Mouse (Mus musculus) hindbrain, postnatal 0 days (tissue): Measurements from ENCODE around the gene Vmn1r183. TPM values are rescaled to one million over a fixed set of nuclear protein-coding genes. Genes with fewer than 3 reads are reported as not detected.
A peak's percentile ranks its signal among the peaks of the same experiment; 100 is the strongest.

ENCODE experiments used
- ATAC-seq: fragments of 200-750 bp; cut with Nextera tagmentation; 2 replicates; pipeline ENCODE4 v1.8.0; 2017; ENCODE audit warnings: mild to moderate bottlenecking, moderate TSS enrichment, moderate library complexity
- DNase-seq: peaks from one replicate; pipeline ENCODE4 v3.0.0-alpha.2; 2015; ENCODE audit warnings: low spot score
- H3K27ac ChIP-seq: fragments of 300-500 bp; sonication (generic); 2 replicates; pipeline ENCODE4 v1.5.1; 2014; ENCODE audit warnings: mild to moderate bottlenecking
- H3K27me3 ChIP-seq: fragments of 300-500 bp; sonication (generic); 2 replicates; pipeline ENCODE4 v1.6.1; 2014; ENCODE audit warnings: low read length, mixed read lengths; ENCODE audit not compliant: insufficient read depth
- H3K36me3 ChIP-seq: fragments of 300-500 bp; sonication (generic); 2 replicates; pipeline ENCODE4 v1.6.1; 2014; ENCODE audit warnings: low read length, mixed read lengths; ENCODE audit not compliant: insufficient read depth
- H3K4me1 ChIP-seq: fragments of 300-500 bp; sonication (generic); 2 replicates; pipeline ENCODE4 v1.6.1; 2014; ENCODE audit warnings: antibody characterized with exemption, low read length, mixed read lengths; ENCODE audit not compliant: insufficient read depth
- H3K4me2 ChIP-seq: fragments of 300-500 bp; sonication (generic); 2 replicates; pipeline ENCODE4 v1.6.1; 2014; ENCODE audit warnings: low read depth, mild to moderate bottlenecking, low read length, moderate library complexity, mixed read lengths
- H3K4me3 ChIP-seq: fragments of 300-500 bp; sonication (generic); 2 replicates; pipeline ENCODE4 v1.5.1; 2014; ENCODE audit warnings: low read length
- H3K9ac ChIP-seq: fragments of 300-500 bp; sonication (generic); replicated peaks from 2 replicates; pipeline ENCODE4 v1.6.1; 2014; ENCODE audit warnings: mild to moderate bottlenecking, low read length, moderate library complexity, mixed read lengths
- H3K9me3 ChIP-seq: fragments of 300-500 bp; sonication (generic); 2 replicates; pipeline ENCODE4 v1.6.1; 2016; ENCODE audit warnings: low read length, mixed read lengths
- CTCF ChIP-seq: IDR thresholded peaks from 2 replicates; pipeline ENCODE4 v1.5.1; 2016; ENCODE audit warnings: antibody characterized with exemption, control low read depth, low read depth
- WGBS: fragments of 180-500 bp; shearing (Covaris S2); extraction: QIAGEN DNeasy Blood & Tissue Kit; methylation state at CpG from one replicate; pipeline ENCODE4 v1.1.7; 2014; 5-methylcytosine and 5-hydroxymethylcytosine counted together
- polyA plus RNA-seq: library from polyadenylated mRNA; unstranded; fragments of >200 nt; fragmentation: Nextera tagmentation; extraction: Ambion mirVana; gene quantifications from 2 replicates; pipeline ENCODE4 v1.2.1, GENCODE M21; 2015
- total RNA-seq: library from RNA; depleted of rRNA; stranded (reverse); fragments of >200 nt; gene quantifications from 2 replicates; pipeline ENCODE4 v1.2.3, GENCODE M21; 2014; rRNA removed

Gene Vmn1r183
- total and polyA plus RNA-seq, 2 experiments from 2014 or later, result not detected

DNA sequence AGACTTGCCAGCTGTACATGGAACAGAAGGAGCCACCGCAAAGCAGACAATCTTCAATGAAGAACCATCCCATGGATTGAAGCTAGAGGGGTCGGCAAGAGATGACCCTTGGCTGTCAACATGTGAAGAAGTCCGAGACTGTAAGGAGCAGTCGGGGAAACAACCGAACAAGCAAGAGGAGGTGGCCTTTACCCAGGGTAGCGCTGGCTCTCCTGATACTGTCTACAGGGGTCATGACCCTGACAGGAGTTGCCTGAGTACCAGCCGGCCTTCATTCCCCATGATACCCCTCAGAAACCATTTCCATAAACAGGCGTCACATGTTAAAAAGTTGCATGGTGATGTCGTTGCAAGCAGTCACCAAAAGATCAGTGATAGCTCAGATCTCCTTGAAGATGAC lies 51.3 kb downstream of the Vmn1r183 start:
- no peak overlapping the region for H3K4me3 ChIP-seq
- H3K27ac ChIP-seq, result no peak overlapping the region
- no peak for TF ChIP-seq CTCF
- H3K27me3 ChIP-seq, result no peaks in the 10 kb centered on the region
- H3K9me3 ChIP-seq, result peaks cover 67% of the 10 kb centered on the region
- no peak overlapping the region for H3K9ac ChIP-seq
- H3K4me2 ChIP-seq, result no peak overlapping the region
- H3K36me3 ChIP-seq, result peaks cover 83% of the 10 kb centered on the region
- 97% methylated on average over 9 of the region's 9 CpGs for WGBS
- DNase-seq, result no peak
- no peak for ATAC-seq
- no peaks in the 10 kb centered on the region for H3K4me1 ChIP-seq

DNA sequence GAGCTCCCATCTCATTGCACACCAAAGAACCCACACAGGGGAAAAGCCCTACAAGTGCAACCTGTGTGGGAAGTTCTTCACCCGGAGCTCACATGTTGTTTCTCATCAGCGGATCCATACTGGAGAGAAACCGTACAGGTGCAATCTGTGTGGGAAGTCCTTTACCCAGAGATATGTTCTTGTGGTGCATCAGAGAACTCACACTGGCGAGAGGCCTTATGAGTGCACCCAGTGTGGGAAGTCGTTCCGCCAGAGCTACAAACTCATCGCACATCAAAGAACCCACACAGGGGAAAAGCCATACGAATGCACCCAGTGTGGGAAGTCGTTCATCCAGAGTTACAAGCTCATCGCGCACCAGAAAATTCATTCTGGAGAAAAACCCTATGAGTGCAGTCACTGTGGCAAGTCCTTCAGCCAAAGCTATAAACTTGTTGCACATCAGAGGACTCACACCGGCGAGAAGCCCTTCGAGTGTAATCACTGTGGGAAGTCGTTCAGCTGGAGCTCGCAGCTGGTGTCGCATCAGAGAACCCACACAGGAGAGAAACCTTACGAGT lies 52.2 kb downstream of the Vmn1r183 start:
- ATAC-seq (peak; percentile 3), DNase-seq (no peak)
- TF ChIP-seq CTCF, result no peak
- H3K4me3 ChIP-seq, result no peak overlapping the region
- WGBS, result 95% methylated on average over 18 of the region's 18 CpGs
- H3K27me3 ChIP-seq, result no peaks in the 10 kb centered on the region
- no peak overlapping the region for H3K4me2 ChIP-seq
- H3K9me3 ChIP-seq, result peaks cover 67% of the 10 kb centered on the region
- H3K36me3 ChIP-seq, result peaks cover 76% of the 10 kb centered on the region
- no peaks in the 10 kb centered on the region for H3K4me1 ChIP-seq
- no peak overlapping the region for H3K27ac ChIP-seq
- H3K9ac ChIP-seq, result no peak overlapping the region

DNA sequence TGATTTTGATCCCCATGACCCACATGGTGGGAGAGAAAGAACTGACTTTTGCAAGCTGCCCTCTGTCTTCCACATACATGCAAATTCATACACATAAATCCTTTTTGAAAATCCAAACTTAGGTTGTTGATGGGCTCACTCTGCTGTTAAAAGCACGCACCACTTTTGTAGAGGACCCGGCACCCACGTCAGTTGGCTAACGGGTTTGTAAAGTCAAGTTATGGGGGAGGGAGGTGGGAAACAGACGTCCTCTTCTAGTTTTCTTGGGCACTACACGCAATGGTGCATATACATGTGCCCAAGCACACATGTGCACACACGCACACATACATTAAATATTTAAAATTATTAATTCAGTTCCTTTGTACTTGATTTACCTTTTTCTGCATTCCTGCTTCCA lies 57.8 kb downstream of the Vmn1r183 start:
- TF ChIP-seq CTCF, result no peak
- Histone ChIP-seq H3K27ac (no peak overlapping the region), H3K9me3 (peaks cover 31% of the 10 kb centered on the region), H3K36me3 (peaks cover 21% of the 10 kb centered on the region), H3K4me1 (0 out of 2 replicates have a peak, but pooled peaks cover 8% of the 10 kb centered on the region), H3K27me3 (no peaks in the 10 kb centered on the region), H3K4me3 (no peak overlapping the region), H3K4me2 (no peak overlapping the region), H3K9ac (no peak overlapping the region)
- DNase-seq (no peak), ATAC-seq (no peak)
- 98% methylated on average over 7 of the region's 7 CpGs for WGBS

DNA sequence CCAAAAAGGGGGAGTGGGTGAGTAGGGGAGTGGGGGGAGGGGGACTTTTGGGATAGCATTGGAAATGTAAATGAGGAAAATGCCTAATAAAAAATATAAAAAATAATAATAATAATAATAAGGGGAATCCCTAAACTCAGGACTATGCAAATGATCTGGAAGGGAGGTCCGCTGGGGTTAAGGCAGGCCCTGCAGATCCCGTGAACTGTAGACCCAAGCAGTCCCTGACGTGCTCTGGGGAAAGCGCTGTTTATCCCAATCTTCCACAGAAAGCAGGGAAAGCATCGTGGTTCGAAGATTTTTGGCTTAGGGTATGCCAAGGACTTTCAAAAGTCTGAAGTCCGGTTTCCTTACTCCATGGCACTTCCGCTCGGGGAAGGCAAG lies 58.7 kb downstream of the Vmn1r183 start:
- Histone ChIP-seq H3K4me2 (peak overlapping the region; percentile 67), H3K27me3 (no peaks in the 10 kb centered on the region), H3K4me1 (0 out of 2 replicates have a peak, but pooled peaks cover 8% of the 10 kb centered on the region), H3K27ac (0 out of 2 replicates have a peak overlapping the region, but pooled peaks have one; percentile 48), H3K36me3 (peaks cover 12% of the 10 kb centered on the region), H3K9me3 (peaks cover 22% of the 10 kb centered on the region), H3K4me3 (peak overlapping the region; percentile 76), H3K9ac (no peak overlapping the region)
- DNase-seq, result no peak
- no peak for ATAC-seq
- 6% methylated on average over 9 of the region's 9 CpGs for WGBS
- no peak for TF ChIP-seq CTCF

DNA sequence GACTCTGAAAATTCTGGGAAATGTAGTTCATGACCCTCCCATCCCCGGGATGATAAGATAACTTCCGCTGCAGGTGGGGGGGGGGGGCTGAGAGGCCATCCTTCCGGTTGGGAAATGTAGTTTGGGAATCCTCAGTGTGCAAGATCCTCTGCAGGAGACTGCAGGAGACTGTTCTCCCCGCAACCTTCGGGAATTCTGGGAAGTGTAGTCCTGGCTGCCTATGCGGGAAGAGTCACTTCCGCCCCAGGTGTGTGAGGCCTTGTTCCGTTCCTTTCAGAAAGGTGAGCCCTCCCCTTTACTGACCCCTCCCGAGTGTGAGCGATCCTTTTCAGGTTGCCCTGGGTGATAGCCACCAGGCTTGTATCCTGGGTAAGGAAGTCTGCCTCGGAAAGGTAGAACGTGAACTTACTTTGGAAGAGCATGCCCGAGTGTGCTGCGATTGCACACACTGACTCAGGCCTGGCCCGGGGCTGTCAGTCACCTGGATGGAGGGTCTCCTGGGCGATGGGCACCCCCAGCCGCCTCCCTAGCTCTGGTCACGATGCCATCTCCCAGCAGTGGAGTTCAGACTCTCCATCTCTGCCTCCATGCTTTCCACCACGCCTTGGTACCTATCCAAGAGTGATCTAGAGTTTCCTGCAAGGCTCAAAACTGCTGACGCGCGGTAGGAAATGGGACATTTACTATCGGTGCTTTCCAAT lies 59.3 kb downstream of the Vmn1r183 start, which contains the start of gene Zfp112:
Zfp112 (plus strand) TSS at position 159 of the 701 bp plus-strand sequence.
- peak; percentile 96 for DNase-seq
- H3K27ac ChIP-seq, result peak within 1 kb of the TSS; percentile 75
- H3K9ac ChIP-seq, result peak within 1 kb of the TSS; percentile 70
- 0 out of 2 replicates have a peak, but pooled peaks cover 8% of the 10 kb centered on the region for H3K4me1 ChIP-seq
- no peaks in the 10 kb centered on the region for H3K27me3 ChIP-seq
- H3K36me3 ChIP-seq, result peaks cover 9% of the 10 kb centered on the region; the same call in 1 of the 2 replicates
- H3K4me2 ChIP-seq, result peak within 1 kb of the TSS; percentile 67
- 1% methylated on average over 23 of the region's 23 CpGs for WGBS
- H3K4me3 ChIP-seq, result peak within 1 kb of the TSS; percentile 76
- H3K9me3 ChIP-seq, result peaks cover 17% of the 10 kb centered on the region
- 0 out of 2 replicates have a peak, but pooled peaks have one; percentile 11 for TF ChIP-seq CTCF
- peak; percentile 99 for ATAC-seq

DNA sequence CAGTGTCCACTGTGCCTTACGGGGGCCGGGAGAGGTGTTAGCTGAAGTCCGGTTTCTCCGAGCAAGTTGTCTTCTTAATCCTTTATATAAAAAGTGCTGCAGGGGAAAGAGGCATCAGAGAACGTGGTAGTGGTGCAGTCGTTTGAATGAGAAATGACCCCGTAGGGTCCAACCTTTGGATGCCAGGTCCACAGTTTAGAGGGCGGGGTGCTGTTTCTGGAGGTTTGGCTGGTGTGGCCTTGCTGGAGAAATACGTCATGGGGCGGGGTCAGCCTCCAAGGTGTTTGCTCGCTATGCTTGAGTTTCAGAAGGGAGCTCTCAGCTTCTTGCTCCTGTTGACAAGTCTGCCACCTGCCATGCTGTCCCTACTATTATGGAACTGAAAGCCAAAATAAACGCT lies 59.9 kb downstream of the Vmn1r183 start:
- DNase-seq, result peak; percentile 48
- no peak for ATAC-seq
- peak overlapping the region; percentile 67 for H3K4me2 ChIP-seq
- H3K4me3 ChIP-seq, result peak overlapping the region; percentile 76
- peaks cover 10% of the 10 kb centered on the region for H3K9me3 ChIP-seq
- peaks cover 4% of the 10 kb centered on the region; the same call in 1 of the 2 replicates for H3K36me3 ChIP-seq
- 0 out of 2 replicates have a peak, but pooled peaks cover 8% of the 10 kb centered on the region for H3K4me1 ChIP-seq
- H3K27ac ChIP-seq, result peak overlapping the region; percentile 75; the same call in 1 of the 2 replicates
- TF ChIP-seq CTCF, result no peak
- no peaks in the 10 kb centered on the region for H3K27me3 ChIP-seq
- WGBS, result 15% methylated on average over 12 of the region's 12 CpGs
- peak overlapping the region; percentile 70 for H3K9ac ChIP-seq

Other genes starting within 250 kb of the Vmn1r183 start
- gene Vmn1r175, start 242.6 kb upstream of the Vmn1r183 start, total RNA-seq, result not detected in 2 replicates
- not detected in 2 replicates for gene Vmn1r175, start 242.6 kb upstream of the Vmn1r183 start, polyA plus RNA-seq
- gene Vmn1r176, start 215.9 kb upstream of the Vmn1r183 start, total RNA-seq, result not detected in 2 replicates
- not detected in 2 replicates for gene Vmn1r176, start 215.9 kb upstream of the Vmn1r183 start, polyA plus RNA-seq
- not detected in 2 replicates for gene Vmn1r177, start 186.8 kb upstream of the Vmn1r183 start, total RNA-seq
- not detected in 2 replicates for gene Vmn1r177, start 186.8 kb upstream of the Vmn1r183 start, polyA plus RNA-seq
- gene Vmn1r178, start 161.2 kb upstream of the Vmn1r183 start, total RNA-seq, result not detected in 2 replicates
- not detected in 2 replicates for gene Vmn1r178, start 161.2 kb upstream of the Vmn1r183 start, polyA plus RNA-seq
- gene Vmn1r179, start 126.3 kb upstream of the Vmn1r183 start, total RNA-seq, result not detected in 2 replicates
- gene Vmn1r179, start 126.3 kb upstream of the Vmn1r183 start, polyA plus RNA-seq, result not detected in 2 replicates
- gene Vmn1r180, start 102.6 kb upstream of the Vmn1r183 start, total RNA-seq, result not detected in 2 replicates
- gene Vmn1r180, start 102.6 kb upstream of the Vmn1r183 start, polyA plus RNA-seq, result not detected in 2 replicates
- not detected in 2 replicates for gene Vmn1r181, start 78.6 kb upstream of the Vmn1r183 start, total RNA-seq
- gene Vmn1r181, start 78.6 kb upstream of the Vmn1r183 start, polyA plus RNA-seq, result not detected in 2 replicates
- gene V1rd19, start 51.6 kb upstream of the Vmn1r183 start, total RNA-seq, result not detected in 2 replicates
- not detected in 2 replicates for gene V1rd19, start 51.6 kb upstream of the Vmn1r183 start, polyA plus RNA-seq
- 23.7 and 29.1 TPM in 2 replicates for gene Zfp180, start 28.7 kb downstream of the Vmn1r183 start, total RNA-seq
- gene Zfp180, start 28.7 kb downstream of the Vmn1r183 start, polyA plus RNA-seq, result 18.6 and 19.5 TPM in 2 replicates
- gene Zfp112, start 59.1 kb downstream of the Vmn1r183 start, total RNA-seq, result 5.0 and 7.3 TPM in 2 replicates
- 4.1 and 4.5 TPM in 2 replicates for gene Zfp112, start 59.1 kb downstream of the Vmn1r183 start, polyA plus RNA-seq
- gene Zfp235, start 80.9 kb downstream of the Vmn1r183 start, total RNA-seq, result 17.0 and 19.6 TPM in 2 replicates
- 20.0 and 20.4 TPM in 2 replicates for gene Zfp235, start 80.9 kb downstream of the Vmn1r183 start, polyA plus RNA-seq
- gene Zfp114, start 121.8 kb downstream of the Vmn1r183 start, total RNA-seq, result 5.4 and 5.5 TPM in 2 replicates
- gene Zfp114, start 121.8 kb downstream of the Vmn1r183 start, polyA plus RNA-seq, result 2.5 and 3.0 TPM in 2 replicates
- gene Zfp111, start 158.2 kb downstream of the Vmn1r183 start, total RNA-seq, result 3.7 and 5.9 TPM in 2 replicates
- gene Zfp111, start 158.2 kb downstream of the Vmn1r183 start, polyA plus RNA-seq, result 2.0 and 2.5 TPM in 2 replicates
- 4.4 and 8.5 TPM in 2 replicates for gene Zfp109, start 184.3 kb downstream of the Vmn1r183 start, total RNA-seq
- 2.0 and 2.1 TPM in 2 replicates for gene Zfp109, start 184.3 kb downstream of the Vmn1r183 start, polyA plus RNA-seq
- 7.5 and 9.1 TPM in 2 replicates for gene Zfp108, start 201.5 kb downstream of the Vmn1r183 start, total RNA-seq
- 3.0 and 3.7 TPM in 2 replicates for gene Zfp108, start 201.5 kb downstream of the Vmn1r183 start, polyA plus RNA-seq
- gene Zfp93, start 217.2 kb downstream of the Vmn1r183 start, total RNA-seq, result 5.4 and 6.9 TPM in 2 replicates
- 2.2 and 3.1 TPM in 2 replicates for gene Zfp93, start 217.2 kb downstream of the Vmn1r183 start, polyA plus RNA-seq
- gene Zfp61, start 248.0 kb downstream of the Vmn1r183 start, total RNA-seq, result 20.1 and 23.5 TPM in 2 replicates
- 26.1 and 31.6 TPM in 2 replicates for gene Zfp61, start 248.0 kb downstream of the Vmn1r183 start, polyA plus RNA-seq